Mouse (Mus musculus): ENCODE measurements around the gene Tppp2.
"Not testable (repeated sequence)": the region's sequence is repeated elsewhere in the genome, so short reads cannot be mapped to it uniquely, and the experiment has no call there.

Gene Tppp2

DNA sequence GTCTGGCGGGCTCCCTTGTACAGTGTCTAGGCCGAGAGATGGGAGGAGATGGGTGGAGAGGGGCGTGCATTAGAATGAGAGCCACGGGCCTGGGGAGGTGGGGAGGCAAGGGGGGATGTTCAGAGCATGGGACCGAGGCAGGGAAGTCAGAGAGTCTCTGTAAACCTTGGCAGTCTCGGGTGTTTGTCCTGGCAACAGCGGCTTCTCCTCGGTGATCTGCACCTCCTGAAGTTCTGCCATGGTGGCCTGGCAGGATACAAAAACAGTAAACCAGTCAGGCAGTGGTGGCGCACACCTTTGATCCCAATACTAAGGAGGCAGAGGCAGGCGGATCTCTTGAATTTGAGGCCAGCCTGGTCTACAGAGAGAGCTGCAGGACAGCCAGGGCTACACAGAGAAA lies 6.9 kb upstream of the Tppp2 start:
- no peak for DNase-seq (ENCODE audit: low spot score in 2 of 2)

DNA sequence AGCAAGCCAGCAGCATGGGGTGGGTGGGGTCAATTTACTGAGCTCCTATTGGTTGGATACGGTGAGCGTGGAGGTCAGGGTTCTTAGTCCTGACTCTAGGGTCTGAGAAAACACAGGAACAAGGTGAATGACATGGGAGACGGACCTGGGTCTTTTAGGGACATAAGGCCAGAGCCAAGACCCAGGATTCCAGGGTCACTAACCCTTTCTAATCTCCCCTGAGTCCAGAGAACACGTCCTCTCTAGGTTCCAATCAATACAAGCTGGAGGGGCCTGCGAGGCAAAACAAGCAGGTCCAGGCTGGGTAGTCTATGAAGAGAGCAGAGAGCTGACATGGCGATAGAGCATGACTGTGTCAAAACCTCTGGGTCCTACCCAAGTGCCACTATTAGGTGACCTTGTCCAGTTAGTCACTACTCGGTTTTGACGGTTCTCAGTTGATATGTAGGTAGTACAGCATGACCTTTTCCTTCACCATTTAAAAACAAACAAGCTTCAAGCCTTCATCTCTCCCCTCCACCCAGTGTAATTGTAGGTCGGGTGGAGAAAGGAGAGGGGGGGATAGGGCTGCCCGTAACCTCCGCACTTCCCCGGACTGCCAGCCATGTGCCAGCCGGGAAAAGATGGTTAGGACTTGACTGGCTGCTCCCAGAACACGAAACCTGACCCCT lies 5.7 kb upstream of the Tppp2 start:
- DNase-seq (ENCODE audit: low spot score in 2 of 2) = no peak

DNA sequence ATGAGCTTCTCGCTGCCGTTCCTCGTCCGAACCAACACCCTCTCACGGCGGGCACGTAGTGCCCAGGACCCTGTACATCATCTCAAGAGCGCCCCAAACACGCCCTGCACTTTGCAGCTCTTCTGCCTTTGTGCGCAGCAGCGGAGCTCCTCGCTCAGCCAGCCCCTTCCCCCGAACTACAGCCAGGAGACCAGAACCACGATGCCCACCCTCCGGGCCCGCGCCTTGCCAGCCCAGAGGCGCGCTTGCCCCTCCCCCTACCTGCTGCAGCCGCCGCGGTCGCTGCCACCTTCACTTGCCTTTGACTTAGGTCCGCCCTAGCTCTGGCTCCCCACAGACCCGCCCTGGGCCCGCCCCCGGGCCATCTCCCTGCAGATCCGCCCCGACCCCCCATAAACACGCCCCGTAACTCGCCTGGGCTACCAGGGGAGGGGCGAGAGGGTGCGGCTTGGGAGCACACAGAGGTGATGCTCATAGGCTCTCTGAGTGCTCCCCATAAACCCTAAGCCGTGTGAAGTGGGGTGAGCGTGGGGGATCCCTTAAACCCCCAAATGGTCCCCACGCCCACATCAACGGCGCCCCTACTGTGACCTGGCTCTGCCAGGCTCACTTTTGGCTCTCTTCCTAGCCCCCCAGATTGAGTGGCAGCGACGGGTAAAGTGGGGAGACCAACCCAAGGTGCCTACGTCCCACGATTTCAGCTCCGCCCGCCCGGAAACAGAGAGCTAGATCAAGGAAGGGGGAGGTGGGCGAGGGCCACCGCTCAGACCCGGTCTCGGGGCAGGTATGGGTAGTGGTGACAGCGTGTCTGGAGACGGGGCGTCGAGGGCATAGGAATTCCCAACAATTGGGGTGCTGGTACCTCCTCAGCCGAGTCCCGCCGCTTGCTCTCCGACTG lies 4.9 kb upstream of the Tppp2 start:
- DNase-seq (ENCODE audit: low spot score in 2 of 2) = peak; percentile 43 to 64

DNA sequence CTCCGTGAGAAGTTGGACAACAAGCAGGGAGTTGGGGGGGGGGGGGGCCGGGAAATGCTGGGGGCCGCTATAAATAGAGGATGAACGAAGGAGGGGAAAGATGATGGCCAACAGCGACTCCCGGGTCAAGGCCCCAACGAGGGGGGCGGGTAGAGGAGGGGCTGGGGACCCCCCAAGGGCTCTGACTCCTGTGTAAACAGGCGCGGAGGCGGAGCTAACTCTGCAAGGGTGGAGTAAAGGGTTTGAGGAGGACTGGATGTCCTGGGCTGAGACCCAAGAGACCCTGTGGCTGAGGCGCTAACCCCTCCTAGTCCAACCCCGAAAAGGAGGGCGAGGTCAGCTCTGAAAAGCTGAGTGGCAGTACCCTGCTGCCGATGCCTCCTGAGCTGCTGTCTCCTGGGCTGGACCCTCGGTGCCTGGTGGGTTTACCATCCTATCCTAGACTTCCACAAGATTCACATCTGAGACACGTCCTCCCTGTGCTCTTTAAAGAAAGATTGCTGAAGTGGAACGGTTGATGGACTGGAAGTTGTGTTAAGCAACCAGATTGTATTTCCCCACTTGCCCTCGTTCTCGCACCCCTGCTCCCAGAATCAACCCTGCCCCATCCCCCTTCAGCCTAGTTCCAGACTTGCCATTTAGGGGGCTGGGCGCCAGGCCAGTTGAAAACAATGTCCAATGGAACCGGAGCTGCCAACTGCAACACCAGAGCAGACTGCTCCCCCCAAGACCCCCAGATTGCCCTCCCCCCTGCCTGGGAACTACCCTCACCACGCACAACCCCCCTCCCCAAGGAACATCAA lies 4.1 kb upstream of the Tppp2 start, which contains the start of gene Ndrg2:
Gene Ndrg2, minus strand, starts transcription at position 199 of the 803 bp plus-strand sequence.
- DNase-seq (ENCODE audit: low spot score in 2 of 2) = no peak

DNA sequence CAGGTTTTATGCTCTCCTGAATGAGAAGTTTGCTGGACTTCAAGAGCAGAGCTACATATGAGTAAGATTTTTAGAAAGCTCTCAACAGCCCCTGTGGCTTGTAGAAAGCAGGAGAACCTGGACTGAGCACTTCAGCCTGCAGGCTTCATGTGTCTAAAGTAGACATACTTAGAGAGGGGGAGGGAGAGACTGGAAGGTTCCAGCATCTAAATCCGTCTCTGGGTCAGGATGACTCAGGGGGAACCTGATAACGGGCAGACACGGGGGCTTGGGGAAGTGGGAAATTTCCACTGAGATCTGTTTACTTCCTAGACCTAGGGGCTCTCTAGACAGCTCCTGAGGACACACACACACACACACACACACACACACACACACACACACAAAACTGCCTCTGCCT lies 3.2 kb upstream of the Tppp2 start:
- no peak for DNase-seq (ENCODE audit: low spot score in 2 of 2)

DNA sequence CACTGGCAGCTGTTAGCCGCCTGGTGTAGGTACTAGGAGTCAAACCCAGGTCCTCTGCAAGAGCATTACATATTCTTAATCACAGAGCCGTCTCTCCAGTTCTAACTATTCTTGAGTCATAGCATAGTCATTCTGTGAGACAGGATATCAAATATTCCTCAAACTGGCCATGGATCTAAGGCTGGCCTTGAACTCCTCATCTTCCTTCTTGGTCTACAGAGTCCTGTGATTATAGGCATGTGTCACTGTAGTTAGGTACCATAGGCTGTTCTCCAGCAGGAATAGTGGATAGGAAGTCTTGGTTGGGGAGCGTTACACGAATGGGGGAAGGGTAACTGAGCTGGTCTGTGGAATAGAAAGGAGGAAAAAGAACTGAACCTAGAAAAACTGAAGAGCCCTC lies 1.7 kb upstream of the Tppp2 start:
- DNase-seq (ENCODE audit: low spot score in 2 of 2) = no peak

DNA sequence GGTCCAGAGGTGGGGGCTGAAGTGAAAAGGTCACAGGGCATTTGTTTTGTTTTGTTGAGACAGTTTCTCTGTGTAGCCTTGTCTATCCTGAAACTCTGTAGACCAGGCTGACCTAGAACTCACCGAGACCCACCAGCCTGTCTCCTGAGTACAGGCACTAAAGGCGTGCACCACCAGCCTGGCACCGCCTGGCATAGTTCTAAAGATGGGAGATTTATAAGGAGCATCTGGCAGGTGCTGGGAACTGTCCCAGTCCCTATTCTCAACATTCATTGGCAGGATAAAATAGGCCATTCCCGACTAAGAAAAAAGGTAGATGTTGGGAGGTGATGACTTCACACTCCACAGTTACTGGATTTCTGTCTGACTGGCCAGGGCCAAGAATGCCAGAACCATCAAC lies 741 bp downstream of the Tppp2 start:
- DNase-seq (ENCODE audit: low spot score in 2 of 2) = no peak

DNA sequence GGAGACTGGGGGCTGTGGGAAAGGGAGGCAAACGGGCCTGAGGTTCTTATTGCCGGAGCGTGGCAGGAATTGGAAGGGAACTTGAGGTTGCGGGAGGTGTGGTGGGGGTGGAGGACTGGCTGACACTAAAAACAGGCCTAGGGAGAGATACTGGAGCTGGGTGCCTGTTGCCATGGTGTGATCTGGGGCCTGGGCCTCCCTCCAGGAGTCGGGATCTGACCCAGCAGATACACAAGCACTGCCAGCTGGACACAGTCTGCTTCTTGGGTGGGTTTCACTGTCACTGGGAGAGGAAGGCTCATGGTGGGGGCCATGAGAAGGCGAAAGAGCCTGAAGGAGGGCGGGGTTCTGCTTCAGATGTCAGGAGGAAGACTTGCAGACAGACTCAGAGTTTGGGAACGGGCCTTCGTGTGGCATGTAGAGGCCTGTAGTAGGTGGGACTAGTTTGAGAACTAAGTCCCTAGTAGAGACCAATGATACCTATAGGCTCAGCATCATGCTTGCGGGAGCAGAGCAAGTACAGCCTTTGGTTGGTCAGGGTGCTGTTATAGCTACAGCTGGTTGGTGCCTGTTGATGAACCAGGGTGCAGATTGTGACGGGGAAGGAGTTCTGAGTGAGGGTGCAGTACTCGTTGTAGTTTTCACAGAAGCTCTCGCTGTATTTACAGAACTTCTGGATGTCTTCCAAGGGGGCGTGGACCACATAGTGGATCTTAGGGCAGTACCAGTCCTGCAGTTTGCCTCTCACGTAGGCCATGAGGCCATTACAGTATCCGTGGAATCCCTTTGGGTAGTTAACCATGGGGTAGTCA lies 3.7 kb downstream of the Tppp2 start:
- DNase-seq (ENCODE audit: low spot score in 2 of 2) = no peak

DNA sequence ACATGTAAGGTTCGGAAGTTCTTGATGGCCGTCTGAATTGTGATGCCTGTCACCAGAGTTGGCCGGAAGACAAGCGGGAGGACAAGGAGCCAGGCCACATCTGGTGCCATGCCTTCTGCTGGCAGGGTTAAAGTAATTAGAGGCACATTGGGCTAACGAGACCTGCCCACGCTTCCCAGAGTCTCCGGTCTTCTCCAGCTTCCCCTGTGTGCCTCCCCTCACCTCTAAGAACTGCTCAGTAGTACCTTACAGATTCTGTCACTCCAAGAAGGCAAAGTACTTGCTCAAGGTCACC lies 4.3 kb downstream of the Tppp2 start, which contains the start of gene Rnase13:
Gene Rnase13, minus strand, starts transcription at position 203 of the 295 bp plus-strand sequence.
- DNase-seq (ENCODE audit: low spot score in 2 of 2) = no peak

DNA sequence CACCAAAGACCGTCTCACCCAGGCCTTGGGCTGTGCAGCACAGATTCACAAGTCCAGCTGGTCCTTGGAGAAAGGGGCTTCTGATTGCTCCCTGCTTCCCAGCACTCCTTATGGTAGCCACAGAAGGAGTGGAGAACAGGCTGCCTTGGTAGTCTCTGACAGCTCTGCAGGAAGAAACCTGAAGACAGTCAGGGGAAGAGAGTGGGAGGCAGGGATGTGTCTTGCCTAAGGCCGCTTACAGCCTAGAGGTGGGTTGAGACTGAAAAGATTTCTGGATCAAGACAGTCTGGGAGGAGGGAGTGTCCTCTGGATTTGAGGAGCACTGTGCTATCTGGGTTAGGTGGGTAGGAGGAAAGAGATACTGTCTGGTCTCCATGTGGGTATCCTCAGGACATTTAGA lies 4.7 kb downstream of the Tppp2 start:
- DNase-seq (ENCODE audit: low spot score in 2 of 2) = no peak

DNA sequence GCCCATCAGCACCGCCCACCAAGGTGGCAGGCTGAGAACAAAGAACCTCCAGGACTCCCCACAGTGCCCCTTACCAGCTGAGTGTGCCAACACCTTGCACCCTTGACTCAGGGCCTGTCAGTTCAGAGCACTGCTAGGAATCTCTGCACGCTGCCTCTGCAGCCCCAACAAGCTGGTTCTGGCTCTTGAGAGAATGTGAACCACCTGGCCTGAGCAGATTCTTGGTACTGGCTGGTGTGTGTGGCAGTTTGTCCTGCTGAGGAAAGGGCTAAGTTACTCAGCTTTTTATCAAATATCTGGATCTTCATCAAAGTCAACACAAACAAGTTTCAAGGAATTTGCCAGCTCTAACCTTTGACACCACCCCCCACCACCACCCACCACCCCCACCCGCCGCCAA lies 5.3 kb downstream of the Tppp2 start:
- DNase-seq (ENCODE audit: low spot score in 2 of 2) = no peak

DNA sequence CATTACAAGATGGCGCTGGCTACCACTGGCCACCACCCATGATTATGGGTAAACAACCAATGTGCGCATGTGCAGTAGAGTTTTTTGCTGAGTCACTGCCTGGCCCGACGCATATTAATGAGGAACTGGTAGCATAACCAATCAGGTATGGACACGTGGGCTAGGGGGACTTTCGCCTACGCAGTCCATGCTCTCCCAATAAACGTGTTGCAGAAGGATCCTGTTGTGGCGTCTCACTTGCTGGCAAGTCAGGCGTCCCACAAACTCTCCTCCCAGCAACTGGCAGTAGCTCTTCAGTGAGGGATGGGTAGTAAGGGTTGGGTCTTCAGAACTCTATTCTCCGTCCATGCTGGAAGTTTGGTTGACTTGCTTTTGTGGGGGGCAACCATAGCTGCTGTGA lies 8.7 kb downstream of the Tppp2 start:
- not testable (repeated sequence) for DNase-seq (ENCODE audit: low spot score in 2 of 2)

DNA sequence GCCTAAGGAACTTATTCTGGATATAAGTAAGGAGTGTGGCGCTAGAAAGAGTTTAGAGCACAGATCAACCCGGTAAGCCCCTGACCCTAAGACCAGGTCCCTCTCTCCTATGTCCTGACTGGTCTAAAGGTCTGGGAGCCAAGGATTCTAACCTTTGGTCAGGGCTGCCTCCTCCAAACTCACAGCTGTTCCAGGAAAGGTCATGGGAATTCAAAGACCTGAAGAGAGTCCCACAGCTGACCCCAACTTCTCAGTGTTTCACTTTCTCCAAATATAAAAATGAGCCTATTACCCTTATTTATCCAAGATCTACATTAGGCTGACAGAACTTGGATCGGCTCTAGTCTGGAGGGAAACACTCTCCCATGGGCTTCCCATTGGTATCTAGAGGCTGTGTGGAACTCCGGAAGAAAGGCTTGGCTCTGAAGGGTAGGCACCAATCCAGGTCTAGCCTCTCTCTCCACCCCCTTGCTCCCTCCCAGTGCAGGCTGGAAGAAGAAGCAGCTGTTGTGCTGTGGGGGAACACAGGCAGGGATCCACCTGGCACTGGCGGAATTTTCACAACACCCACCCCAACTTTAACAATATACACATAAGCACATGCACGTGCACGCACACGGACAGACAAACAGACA lies 11.2 kb downstream of the Tppp2 start:
- DNase-seq (ENCODE audit: low spot score in 2 of 2) = no peak

DNA sequence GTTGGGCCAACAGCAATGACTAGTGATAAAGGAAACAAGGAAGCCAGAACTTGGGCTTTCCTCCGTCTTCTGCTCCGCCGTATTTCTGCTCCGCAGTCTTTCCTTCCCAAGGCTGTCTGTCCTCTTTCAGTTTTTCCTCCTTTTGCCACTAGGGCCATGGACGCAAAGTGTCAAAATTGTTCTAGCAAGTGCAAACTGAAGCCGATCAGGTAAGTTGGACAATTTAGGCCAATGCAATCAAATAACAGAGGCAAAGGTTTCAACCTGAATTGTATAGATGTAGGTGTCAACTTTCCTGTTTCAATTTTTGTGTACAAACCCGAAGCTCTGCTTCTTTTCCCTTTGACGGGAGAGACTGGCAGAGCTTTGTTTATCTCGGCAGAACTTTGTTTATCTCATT lies 11.7 kb downstream of the Tppp2 start:
- no peak for DNase-seq (ENCODE audit: low spot score in 2 of 2)

DNA sequence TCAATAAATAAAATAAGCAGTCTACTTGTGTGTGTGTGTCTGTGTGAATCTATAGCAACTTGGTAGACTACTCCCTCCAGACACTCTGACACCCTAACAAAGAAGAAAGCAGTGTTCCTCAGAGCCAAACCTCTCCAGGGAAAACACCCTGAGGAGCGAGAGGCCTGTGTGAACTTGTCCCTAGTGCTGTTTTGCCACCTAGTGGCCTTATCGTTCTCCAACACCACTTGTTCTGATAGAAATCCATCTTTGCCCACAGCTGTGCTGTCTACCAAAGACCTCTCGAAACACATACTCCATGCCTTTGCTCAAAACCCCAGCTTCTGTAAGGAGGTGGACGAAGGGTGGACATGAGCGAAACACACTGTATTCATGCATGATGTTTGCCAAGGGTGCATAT lies 12.6 kb downstream of the Tppp2 start:
- no peak for DNase-seq (ENCODE audit: low spot score in 2 of 2)

DNA sequence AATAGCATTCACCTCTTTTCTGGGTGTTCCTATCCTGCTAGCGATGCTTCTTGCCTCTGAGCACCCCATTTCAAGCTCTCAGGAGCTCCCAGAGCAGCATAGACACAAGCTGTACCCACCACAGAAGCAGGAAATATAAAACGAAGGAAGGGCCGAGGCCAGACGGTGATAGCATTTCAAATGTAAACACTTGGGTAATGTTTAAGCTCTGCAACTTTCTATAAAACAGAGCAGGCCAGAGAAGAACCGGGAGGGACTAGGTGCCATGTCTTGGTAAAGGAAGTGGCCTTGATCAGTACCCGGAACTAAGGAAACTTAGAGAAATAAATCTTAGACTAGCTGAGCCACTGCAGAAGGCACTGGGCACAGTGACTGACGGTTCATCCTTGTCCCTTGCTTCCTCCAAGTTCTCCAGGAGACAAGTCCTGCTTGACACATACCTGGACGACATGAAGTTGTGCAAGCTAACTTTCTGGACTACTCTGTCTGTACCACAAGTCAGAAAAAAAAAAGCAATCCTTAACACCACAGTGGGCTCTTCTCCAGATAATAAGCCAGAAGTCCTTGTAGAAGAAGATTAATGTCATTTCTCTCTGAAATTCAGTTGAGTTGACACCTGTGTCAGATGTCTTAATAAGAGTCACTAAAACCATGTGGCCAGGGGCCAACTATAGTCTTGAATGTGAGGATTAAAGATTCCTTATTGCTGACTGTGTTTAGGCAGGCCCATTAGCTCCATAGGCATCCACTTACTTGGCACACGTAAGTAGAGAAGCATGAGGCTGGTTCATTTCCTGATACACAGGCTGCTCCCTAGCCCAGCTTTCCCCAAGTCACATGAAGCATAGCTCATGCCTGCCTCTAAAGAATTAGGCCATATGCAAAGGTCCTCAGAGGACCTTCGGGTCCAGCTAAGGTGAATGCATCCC lies 14.1 kb downstream of the Tppp2 start:
- DNase-seq (ENCODE audit: low spot score in 2 of 2) = no peak

DNA sequence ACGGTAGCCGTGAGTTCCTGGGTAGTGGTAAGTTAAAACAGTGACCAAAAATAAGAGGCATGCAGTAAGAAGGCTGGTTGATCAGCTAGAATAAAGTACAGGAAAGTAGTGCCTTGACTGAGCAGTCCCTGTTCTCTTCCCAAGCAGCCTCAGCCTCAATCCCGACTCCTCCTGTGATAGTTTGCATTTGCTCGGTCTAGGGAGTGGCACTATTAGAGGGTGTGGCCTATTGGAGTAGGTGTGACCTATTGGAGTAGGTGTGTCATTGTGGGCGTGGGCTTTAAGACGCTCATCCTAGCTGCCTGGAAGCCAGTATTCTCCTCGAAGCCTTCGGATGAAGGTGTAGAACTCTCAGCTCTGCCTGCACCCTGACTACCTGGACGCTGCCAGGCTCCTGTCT lies 20.8 kb downstream of the Tppp2 start:
- no peak for DNase-seq (ENCODE audit: low spot score in 2 of 2)

DNA sequence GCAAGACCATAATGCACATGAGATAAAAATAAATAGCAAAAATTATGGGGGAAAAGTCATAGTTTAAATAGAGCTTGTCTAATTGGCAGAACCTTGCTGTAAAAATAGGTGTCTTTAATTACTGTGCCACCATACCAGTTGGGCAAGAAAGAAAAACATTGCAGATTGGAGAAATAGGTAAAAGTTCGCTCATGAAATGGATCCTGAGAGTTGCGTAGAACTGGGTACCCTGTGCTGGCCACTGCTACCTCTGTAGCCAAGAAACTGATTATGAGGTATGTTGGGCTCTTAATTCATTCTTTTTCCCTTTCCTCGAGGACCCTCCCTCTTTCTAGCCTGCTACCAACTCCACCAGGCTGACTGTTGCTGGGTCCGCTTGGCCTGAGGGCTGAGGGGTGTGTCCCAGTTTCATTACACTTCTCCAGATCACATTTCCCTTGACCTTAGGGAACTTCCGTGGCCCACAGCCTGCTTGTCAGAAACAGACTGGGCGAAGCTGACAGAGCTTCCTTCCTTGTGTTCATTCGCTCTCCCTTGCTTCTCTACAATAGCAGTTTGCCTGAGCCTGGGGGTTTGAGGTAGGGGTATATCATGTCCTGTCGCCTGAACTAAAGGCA lies 22.8 kb downstream of the Tppp2 start:
- DNase-seq (ENCODE audit: low spot score in 2 of 2) = no peak

DNA sequence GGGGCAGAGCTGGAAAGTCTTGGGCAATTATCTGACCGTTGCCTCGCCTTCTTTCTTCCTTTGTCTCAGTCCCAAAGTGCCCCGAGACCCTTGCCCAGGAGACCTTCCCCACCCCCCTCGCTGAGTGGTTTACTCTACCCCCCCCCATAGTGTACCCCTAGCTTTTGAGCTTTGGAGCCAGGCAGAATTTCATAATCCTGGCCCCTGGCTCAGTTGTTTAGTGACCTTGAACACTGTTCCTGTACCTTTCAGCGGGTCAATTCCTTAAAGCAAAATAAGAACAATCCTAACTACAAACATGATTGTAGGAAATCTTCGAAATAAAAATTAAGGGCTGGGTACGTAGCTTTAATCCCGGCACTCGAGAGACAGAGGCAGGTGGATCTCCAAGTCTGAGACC lies 23.4 kb downstream of the Tppp2 start:
- DNase-seq (ENCODE audit: low spot score in 2 of 2) = no peak

DNA sequence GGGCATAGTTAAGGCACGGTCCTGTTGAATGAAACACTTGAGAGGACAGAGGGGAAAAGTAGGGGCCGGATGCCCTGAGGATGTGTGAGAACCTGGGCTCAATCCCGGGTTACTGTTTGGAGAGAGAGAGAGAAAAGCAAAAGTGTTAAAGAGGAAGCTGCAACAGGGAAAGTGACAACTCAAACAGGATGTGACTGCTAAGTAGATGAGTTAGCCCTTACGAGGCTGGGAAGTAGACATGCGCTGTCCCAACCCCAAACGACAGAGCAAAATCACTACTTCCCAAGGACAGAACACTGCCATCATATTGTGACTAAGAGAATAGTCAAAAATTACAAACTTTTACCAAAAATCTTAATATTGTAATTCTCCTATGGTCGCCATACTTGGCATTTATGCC lies 24.0 kb downstream of the Tppp2 start:
- no peak for DNase-seq (ENCODE audit: low spot score in 2 of 2)
